Mouse (Mus musculus) forebrain, embryonic 11.5 days (tissue): ENCODE data around the gene Pcca. TPM values are rescaled to one million over a fixed set of nuclear protein-coding genes. Genes with fewer than 3 reads are reported as not detected.

ENCODE experiments used
- ATAC-seq: fragments of 200-750 bp; cut with Nextera tagmentation; replicated peaks from 2 replicates; pipeline ENCODE4 v1.8.0; 2017; ENCODE audit warnings: moderate TSS enrichment; ENCODE audit not compliant: low FRiP score
- DNase-seq: peaks from one replicate; pipeline ENCODE4 v3.0.0-alpha.2; 2017; ENCODE audit warnings: low spot score
- H3K27ac ChIP-seq: fragments of 300-500 bp; sonication (generic); 2 replicates; pipeline ENCODE4 v1.5.1; 2014; ENCODE audit warnings: low read depth, low read length
- H3K27me3 ChIP-seq: fragments of 300-500 bp; sonication (generic); 2 replicates; pipeline ENCODE4 v1.6.1; 2014; ENCODE audit warnings: mild to moderate bottlenecking, low read length, mixed read lengths; ENCODE audit not compliant: control insufficient read depth, insufficient read depth
- H3K36me3 ChIP-seq: fragments of 300-500 bp; sonication (generic); 2 replicates; pipeline ENCODE4 v1.6.1; 2014; ENCODE audit warnings: mild to moderate bottlenecking, low read length, moderate library complexity, mixed read lengths; ENCODE audit not compliant: control insufficient read depth, insufficient read depth
- H3K4me1 ChIP-seq: fragments of 300-500 bp; sonication (generic); replicated peaks from 2 replicates; pipeline ENCODE4 v1.6.1; 2014; ENCODE audit warnings: low read length, mixed read lengths; ENCODE audit not compliant: control insufficient read depth, insufficient read depth
- H3K4me2 ChIP-seq: fragments of 300-500 bp; sonication (generic); 2 replicates; pipeline ENCODE4 v1.6.1; 2014; ENCODE audit warnings: low read depth, mild to moderate bottlenecking, low read length, moderate library complexity, mixed read lengths; ENCODE audit not compliant: severe bottlenecking
- H3K4me3 ChIP-seq: fragments of 300-500 bp; sonication (generic); 2 replicates; pipeline ENCODE4 v1.5.1; 2014; ENCODE audit warnings: low read depth, low read length
- H3K9ac ChIP-seq: fragments of 300-500 bp; sonication (generic); 2 replicates; pipeline ENCODE4 v1.6.1; 2014; ENCODE audit warnings: low read length
- H3K9me3 ChIP-seq: fragments of 300-500 bp; sonication (generic); 2 replicates; pipeline ENCODE4 v1.6.1; 2016; ENCODE audit warnings: low read length, mixed read lengths; ENCODE audit not compliant: control insufficient read depth
- WGBS: fragments of 180-500 bp; shearing (Covaris S2); extraction: QIAGEN DNeasy Blood & Tissue Kit; methylation state at CpG from one replicate; pipeline ENCODE4 v1.1.7; 2014; 5-methylcytosine and 5-hydroxymethylcytosine counted together
- polyA plus RNA-seq: library from polyadenylated mRNA; unstranded; fragments of >200 nt; fragmentation: Nextera tagmentation; extraction: Ambion mirVana; gene quantifications from 2 replicates; pipeline ENCODE4 v1.2.1, GENCODE M21; 2014

Pcca gene
- polyA plus RNA-seq, 1 experiment from 2014 or later = 39.6 TPM

DNA sequence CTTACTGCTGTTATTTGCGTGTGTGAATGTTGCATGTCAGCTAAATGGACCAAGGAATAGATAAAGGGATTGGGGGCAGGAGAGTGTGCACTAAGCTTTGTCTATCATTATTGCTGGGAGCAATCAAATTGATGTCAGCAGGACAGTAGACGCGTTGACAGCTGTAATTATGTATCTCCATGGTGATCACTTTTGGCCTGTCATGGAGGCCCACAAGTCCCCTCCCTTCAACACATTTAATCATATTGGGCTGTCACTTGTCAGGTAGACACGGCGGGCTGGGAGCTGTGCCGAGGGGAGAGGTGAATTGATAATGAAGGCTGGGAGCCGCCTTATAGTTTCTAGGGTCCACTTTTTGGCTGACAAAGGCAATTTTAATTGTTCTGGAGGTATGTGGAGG lies 153.3 kb downstream of the Pcca start:
- no peak for DNase-seq

DNA sequence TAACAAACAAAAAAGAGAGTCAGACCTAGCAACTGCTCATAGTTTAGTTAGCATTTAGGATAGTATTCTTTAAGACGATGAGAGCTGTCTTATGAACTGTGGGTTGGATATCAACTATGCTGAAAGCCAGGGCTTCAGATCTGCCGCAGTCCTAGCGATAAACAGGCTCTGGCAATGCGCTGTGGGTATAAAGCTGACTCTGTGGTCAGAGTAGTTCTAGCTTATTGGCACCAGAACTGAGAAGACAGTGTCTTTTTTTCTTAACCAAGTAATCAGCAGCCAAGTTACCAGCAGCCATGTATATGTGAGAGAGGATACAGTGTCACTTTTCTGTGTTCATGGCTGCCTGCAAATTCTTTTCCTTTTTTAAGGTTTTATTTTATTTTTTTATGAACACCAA lies 154.3 kb downstream of the Pcca start:
- no peak overlapping the region for H3K9ac ChIP-seq
- no peaks in the 10 kb centered on the region for H3K27me3 ChIP-seq
- no peak for DNase-seq
- H3K4me3 ChIP-seq = no peak overlapping the region
- H3K9me3 ChIP-seq = no peaks in the 10 kb centered on the region
- H3K36me3 ChIP-seq = no peaks in the 10 kb centered on the region
- no peak overlapping the region for H3K4me2 ChIP-seq
- ATAC-seq = no peak
- 96% methylated on average over 4 of the region's 4 CpGs for WGBS
- H3K27ac ChIP-seq = no peak overlapping the region
- no peaks in the 10 kb centered on the region for H3K4me1 ChIP-seq

More for the DNA sequence above, 153.3 kb downstream of the Pcca start:
- ATAC-seq = no peak
- H3K27ac ChIP-seq = no peak overlapping the region
- no peaks in the 10 kb centered on the region for H3K4me1 ChIP-seq
- H3K4me2 ChIP-seq = no peak overlapping the region
- 63% methylated on average over 7 of the region's 7 CpGs for WGBS
- H3K36me3 ChIP-seq = no peaks in the 10 kb centered on the region
- no peaks in the 10 kb centered on the region for H3K9me3 ChIP-seq
- no peaks in the 10 kb centered on the region for H3K27me3 ChIP-seq
- no peak overlapping the region for H3K4me3 ChIP-seq
- H3K9ac ChIP-seq = no peak overlapping the region

DNA sequence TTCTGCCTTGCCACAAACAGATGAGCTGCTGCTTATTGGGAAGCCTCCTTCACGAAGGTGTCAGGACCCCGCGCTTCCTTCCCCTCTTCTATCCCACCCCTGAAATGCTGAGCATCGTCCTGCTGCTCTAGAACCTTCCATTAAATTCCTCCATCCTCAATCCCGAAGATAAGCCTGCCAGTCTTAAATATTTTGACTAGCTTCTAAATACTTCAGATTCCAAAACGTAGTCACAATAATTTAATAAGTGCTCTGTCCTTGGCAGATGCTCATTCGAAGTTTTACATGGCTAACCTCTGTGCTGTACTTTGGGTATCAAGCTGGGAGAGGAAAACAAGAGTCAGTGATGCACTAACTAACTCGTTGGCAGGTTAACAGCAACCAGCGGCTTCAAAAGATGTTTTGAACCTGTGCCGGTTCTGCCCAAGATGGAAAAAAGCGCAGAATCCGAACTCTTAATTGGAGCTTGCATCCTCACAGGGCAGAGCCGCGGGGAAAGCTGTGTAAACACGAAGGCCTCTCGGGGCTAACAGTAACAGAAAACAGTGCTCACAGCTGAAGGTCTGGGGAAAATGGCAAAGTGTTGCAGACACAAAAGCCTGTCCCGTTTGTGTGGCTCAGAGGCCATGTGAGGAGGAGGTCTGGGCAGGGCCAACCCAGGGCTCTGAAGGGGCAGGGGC lies 155.2 kb downstream of the Pcca start:
- ATAC-seq (no peak), DNase-seq (no peak)
- no peaks in the 10 kb centered on the region for H3K36me3 ChIP-seq
- H3K27ac ChIP-seq = 0 out of 2 replicates have a peak overlapping the region, but pooled peaks have one; percentile 13
- 63% methylated on average over 17 of the region's 17 CpGs for WGBS
- no peak overlapping the region for H3K4me2 ChIP-seq
- no peaks in the 10 kb centered on the region for H3K9me3 ChIP-seq
- H3K27me3 ChIP-seq = no peaks in the 10 kb centered on the region
- no peak overlapping the region for H3K9ac ChIP-seq
- H3K4me1 ChIP-seq = no peaks in the 10 kb centered on the region
- H3K4me3 ChIP-seq = no peak overlapping the region

- Histone ChIP-seq H3K9ac (no peak overlapping the region), H3K4me3 (no peak overlapping the region), H3K4me2 (no peak overlapping the region), H3K36me3 (no peaks in the 10 kb centered on the region), H3K27me3 (no peaks in the 10 kb centered on the region), H3K4me1 (no peaks in the 10 kb centered on the region), H3K9me3 (no peaks in the 10 kb centered on the region), H3K27ac (no peak overlapping the region)
- 91% methylated on average over 1 of the region's 1 CpGs for WGBS
- DNase-seq (no peak), ATAC-seq (no peak)
Observed at GRCm38 (mm10) chr14:122691555-122691954, 157.4 kb downstream of the Pcca start.

- Histone ChIP-seq H3K9ac (no peak overlapping the region), H3K4me2 (no peak overlapping the region), H3K4me1 (no peaks in the 10 kb centered on the region), H3K27me3 (no peaks in the 10 kb centered on the region), H3K9me3 (no peaks in the 10 kb centered on the region), H3K27ac (no peak overlapping the region), H3K4me3 (no peak overlapping the region), H3K36me3 (no peaks in the 10 kb centered on the region)
- no peak for ATAC-seq
- DNase-seq = no peak
- 86% methylated on average over 1 of the region's 1 CpGs for WGBS
Observed at GRCm38 (mm10) chr14:122700333-122700732, 166.2 kb downstream of the Pcca start.

GRCm38 (mm10) chr14:122713793-122714192 lies 179.7 kb downstream of the Pcca start:
- H3K27me3 ChIP-seq = no peaks in the 10 kb centered on the region
- no peaks in the 10 kb centered on the region for H3K9me3 ChIP-seq
- no peak overlapping the region for H3K9ac ChIP-seq
- no peak overlapping the region for H3K27ac ChIP-seq
- ATAC-seq (no peak), DNase-seq (no peak)
- no peaks in the 10 kb centered on the region for H3K36me3 ChIP-seq
- no peak overlapping the region for H3K4me2 ChIP-seq
- no peaks in the 10 kb centered on the region for H3K4me1 ChIP-seq
- WGBS = 97% methylated on average over 5 of the region's 5 CpGs
- H3K4me3 ChIP-seq = no peak overlapping the region

DNA sequence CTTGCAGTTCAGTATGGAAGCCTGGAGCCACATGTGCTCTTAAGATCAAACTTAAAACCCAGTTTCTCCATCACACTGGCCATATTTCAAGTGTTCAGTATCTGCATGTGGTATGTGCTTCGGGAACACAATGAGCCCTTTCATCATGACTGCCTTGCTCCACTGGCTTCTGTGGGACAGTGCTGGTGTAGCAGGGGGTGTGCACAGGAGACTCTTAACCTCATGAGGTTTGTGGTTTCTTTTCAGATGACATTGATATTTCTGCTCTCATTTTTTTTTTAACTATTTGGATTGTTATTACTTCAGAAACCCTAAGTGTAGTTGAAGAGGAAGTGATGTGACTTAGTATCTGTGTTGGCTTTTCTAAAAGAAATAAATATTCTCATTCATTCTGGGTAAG lies 180.8 kb downstream of the Pcca start:
- H3K9ac ChIP-seq = no peak overlapping the region
- no peaks in the 10 kb centered on the region for H3K9me3 ChIP-seq
- 82% methylated on average over 1 of the region's 1 CpGs for WGBS
- H3K4me3 ChIP-seq = no peak overlapping the region
- H3K27me3 ChIP-seq = no peaks in the 10 kb centered on the region
- no peak overlapping the region for H3K4me2 ChIP-seq
- ATAC-seq (no peak), DNase-seq (no peak)
- H3K4me1 ChIP-seq = no peaks in the 10 kb centered on the region
- H3K36me3 ChIP-seq = no peaks in the 10 kb centered on the region
- H3K27ac ChIP-seq = no peak overlapping the region

DNA sequence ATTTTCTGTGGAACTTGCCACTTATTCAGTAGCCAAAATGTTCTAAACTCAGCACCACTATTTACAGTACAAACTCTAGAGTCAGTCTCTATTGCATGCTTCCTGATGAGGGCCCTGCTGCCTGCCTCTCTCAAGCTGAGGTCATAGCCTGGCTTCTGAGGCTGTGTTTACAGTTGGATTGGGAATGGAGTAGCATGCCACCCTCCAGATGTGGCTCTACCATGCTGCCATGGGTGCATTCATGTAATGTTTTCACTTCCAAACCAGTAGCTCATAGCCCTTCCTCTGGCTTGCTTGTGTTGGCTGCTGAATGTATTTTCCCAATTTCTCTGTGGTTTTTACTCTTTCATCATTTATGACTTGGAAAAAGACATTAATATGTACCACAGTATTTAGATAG lies 181.9 kb downstream of the Pcca start:
- Histone ChIP-seq H3K9me3 (no peaks in the 10 kb centered on the region), H3K36me3 (no peaks in the 10 kb centered on the region), H3K9ac (no peak overlapping the region), H3K4me2 (no peak overlapping the region), H3K27ac (no peak overlapping the region), H3K27me3 (no peaks in the 10 kb centered on the region), H3K4me1 (0 out of 2 replicates have a peak, but pooled peaks cover 2% of the 10 kb centered on the region), H3K4me3 (no peak overlapping the region)
- ATAC-seq (no peak), DNase-seq (no peak)

DNA sequence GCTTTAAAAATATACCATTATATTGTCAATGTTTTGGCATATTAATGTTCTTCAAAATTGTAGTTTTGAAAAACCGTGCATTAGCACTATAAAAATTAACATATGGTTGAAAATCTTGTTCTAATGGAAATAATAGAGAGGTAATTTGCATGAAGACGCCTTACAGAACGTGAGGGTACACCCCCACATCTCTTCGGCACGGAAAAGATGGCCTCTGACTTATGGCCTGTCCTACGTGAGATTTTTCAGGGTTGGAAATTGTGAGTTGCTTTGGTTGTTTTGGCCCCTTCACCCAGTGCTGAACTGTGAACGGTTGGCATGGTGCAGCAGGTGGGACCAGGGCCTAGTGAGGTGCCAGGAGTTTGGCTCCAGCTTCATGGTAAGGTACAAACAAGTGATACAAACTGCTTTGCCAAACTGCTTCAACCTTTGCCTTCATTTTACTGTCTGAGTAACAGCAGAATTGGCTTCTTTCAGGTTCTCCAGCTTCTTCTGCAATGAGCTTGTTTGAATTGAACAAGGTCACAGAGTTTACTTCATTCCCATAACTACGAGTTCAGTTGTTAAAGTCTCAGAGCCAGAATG lies 185.5 kb downstream of the Pcca start:
- no peak for DNase-seq

More for the DNA sequence above, 185.5 kb downstream of the Pcca start:
- Histone ChIP-seq H3K4me2 (no peak overlapping the region), H3K4me3 (no peak overlapping the region), H3K4me1 (0 out of 2 replicates have a peak, but pooled peaks cover 2% of the 10 kb centered on the region), H3K9ac (no peak overlapping the region), H3K9me3 (no peaks in the 10 kb centered on the region), H3K27me3 (no peaks in the 10 kb centered on the region), H3K27ac (no peak overlapping the region), H3K36me3 (no peaks in the 10 kb centered on the region)
- ATAC-seq = no peak
- 87% methylated on average over 8 of the region's 8 CpGs for WGBS
